ENCODE assay signal across 8 mouse cellular contexts in genomic region chr14:17632887-17633522, GRCm38 (mm10). TPM values are rescaled to one million over a fixed set of nuclear protein-coding genes. Genes with fewer than 3 reads are reported as not detected.
DNase-seq lines count a peak whose midpoint lies in the region; ATAC-seq lines count a peak whose summit lies in the region.

No protein-coding gene starts in this region.

- peak; percentile 87 for DNase-seq in adrenal gland, adult 2 months
- DNase-seq in cerebellum, postnatal 25 days = peak; percentile 41 to 67
- DNase-seq in gastrocnemius, postnatal 25 days = peak; percentile 72
- peak; percentile 41 for DNase-seq in limb, embryonic 10.5 days (ENCODE audit: low spot score)
- no peak for DNase-seq in midbrain, embryonic 11.5 days (ENCODE audit: low spot score, missing footprints)
- peak; percentile 83 for DNase-seq in testis, postnatal 10 days (ENCODE audit: low spot score)
- no peak for DNase-seq in spleen, postnatal 36 days (ENCODE audit: low spot score in 2 of 2)

- WGBS in hindbrain, embryonic 15.5 days = 8% methylated on average over 19 of the region's 19 CpGs
- WGBS in limb, embryonic 10.5 days = 6% methylated on average over 19 of the region's 19 CpGs
- 9% methylated on average over 19 of the region's 19 CpGs for WGBS in midbrain, embryonic 11.5 days

- H3K4me2 ChIP-seq in hindbrain, embryonic 15.5 days = peak overlapping the region; percentile 35
- H3K4me2 ChIP-seq in midbrain, embryonic 11.5 days = peak overlapping the region; percentile 29

- no peak overlapping the region for H3K27ac ChIP-seq in hindbrain, embryonic 15.5 days (replicated peaks)
- H3K27ac ChIP-seq in limb, embryonic 10.5 days = peak overlapping the region; percentile 61; the same call in 1 of the 2 replicates
- no peak overlapping the region for H3K27ac ChIP-seq in midbrain, embryonic 11.5 days (ENCODE audit: low read depth, low read length)

- no peaks in the 10 kb centered on the region for H3K9me3 ChIP-seq in hindbrain, embryonic 15.5 days
- no peaks in the 10 kb centered on the region for H3K9me3 ChIP-seq in limb, embryonic 10.5 days (replicated peaks)
- no peaks in the 10 kb centered on the region for H3K9me3 ChIP-seq in midbrain, embryonic 11.5 days (ENCODE audit: control insufficient read depth, low read length)

- no peaks in the 10 kb centered on the region for H3K4me1 ChIP-seq in hindbrain, embryonic 15.5 days (replicated peaks)
- H3K4me1 ChIP-seq in limb, embryonic 10.5 days = peaks cover 12% of the 10 kb centered on the region
- H3K4me1 ChIP-seq in midbrain, embryonic 11.5 days (ENCODE audit: control insufficient read depth, insufficient read depth, low read length) = no peaks in the 10 kb centered on the region

- ATAC-seq in hindbrain, embryonic 15.5 days (ENCODE audit: low FRiP score, low read depth) = peak; percentile 69; the same call in 1 of the 2 replicates
- ATAC-seq in midbrain, embryonic 11.5 days (ENCODE audit: low FRiP score) = peak; percentile 72

- no peak overlapping the region for H3K9ac ChIP-seq in hindbrain, embryonic 15.5 days
- peak overlapping the region; percentile 9; the same call in 1 of the 2 replicates for H3K9ac ChIP-seq in midbrain, embryonic 11.5 days (ENCODE audit: low read length)

- H3K27me3 ChIP-seq in hindbrain, embryonic 15.5 days = no peaks in the 10 kb centered on the region
- no peaks in the 10 kb centered on the region for H3K27me3 ChIP-seq in limb, embryonic 10.5 days (ENCODE audit: low read depth, poor library complexity, severe bottlenecking)
- no peaks in the 10 kb centered on the region for H3K27me3 ChIP-seq in midbrain, embryonic 11.5 days (ENCODE audit: control insufficient read depth, insufficient read depth, low read length)

- no peak overlapping the region for H3K4me3 ChIP-seq in hindbrain, embryonic 15.5 days
- peak overlapping the region; percentile 40 for H3K4me3 ChIP-seq in limb, embryonic 10.5 days
- H3K4me3 ChIP-seq in midbrain, embryonic 11.5 days (ENCODE audit: low read depth, low read length) = peak overlapping the region; percentile 7; the same call in 1 of the 2 replicates

- H3K36me3 ChIP-seq in hindbrain, embryonic 15.5 days = no peaks in the 10 kb centered on the region
- no peaks in the 10 kb centered on the region for H3K36me3 ChIP-seq in limb, embryonic 10.5 days
- no peaks in the 10 kb centered on the region for H3K36me3 ChIP-seq in midbrain, embryonic 11.5 days (ENCODE audit: control insufficient read depth, insufficient read depth, low read length)

RNA-seq across cellular contexts. Expression of gene Thrb, which starts 27.1 kb away (rescaled TPM):
- total RNA-seq in adrenal gland, adult 2 months (2021) = 100 to 1,000 TPM in 1 of 2 experiments, 10 to 100 TPM in 1; 51.3 to 131 TPM
- 8.9 and 16.5 TPM in 2 replicates for polyA plus RNA-seq in adrenal gland, adult 2 months (2012; rRNA removed)
- total RNA-seq in gastrocnemius, postnatal 25 days (2021) = 10 to 100 TPM; 12.3 to 19.2 TPM
- 2.3 TPM in 2 replicates for polyA plus RNA-seq in hindbrain, embryonic 15.5 days (2015; fragmentation: Nextera tagmentation; extraction: Ambion mirVana)
- 0.23 and 0.38 TPM in 2 replicates for polyA plus RNA-seq in limb, embryonic 10.5 days (2016; fragmentation: Nextera tagmentation; extraction: Ambion mirVana)
- 0.82 and 1.0 TPM in 2 replicates for polyA plus RNA-seq in midbrain, embryonic 11.5 days (2014; fragmentation: Nextera tagmentation; extraction: Ambion mirVana)

Comparison
In these comparisons a context has a peak if more than half of its experiments do, and no peak if none do; other contexts are left out.
1. DNase-seq: peak in adrenal gland, adult 2 months (single experiment), cerebellum, postnatal 25 days (2 of 2), gastrocnemius, postnatal 25 days (single experiment), limb, embryonic 10.5 days (single experiment) and testis, postnatal 10 days (single experiment); none in midbrain, embryonic 11.5 days (single experiment) and spleen, postnatal 36 days (0 of 2).